Mouse (Mus musculus) megakaryocyte, embryonic 14.5 days (primary cell): ENCODE measurements around the gene Cped1. TPM values are rescaled to one million over a fixed set of nuclear protein-coding genes. Genes with fewer than 3 reads are reported as not detected.

ENCODE experiments used
- H3K27me3 ChIP-seq: replicated peaks from 2 replicates; pipeline ENCODE3; 2012; ENCODE audit warnings: inconsistent platforms
- H3K36me3 ChIP-seq: replicated peaks from 2 replicates; pipeline ENCODE3; 2012; ENCODE audit warnings: low read length, inconsistent platforms, mixed read lengths
- H3K4me1 ChIP-seq: 2 replicates; pipeline ENCODE4 v1.6.1; 2012; ENCODE audit warnings: inconsistent platforms
- H3K4me3 ChIP-seq: replicated peaks from 2 replicates; pipeline ENCODE3; 2012; ENCODE audit warnings: moderate library complexity, mild to moderate bottlenecking, inconsistent platforms
- H3K9me3 ChIP-seq: 2 replicates; pipeline ENCODE4 v1.6.1; 2012; ENCODE audit warnings: inconsistent platforms
- FLI1 ChIP-seq: IDR thresholded peaks from 2 replicates; pipeline ENCODE4 v1.6.1; 2012; ENCODE audit warnings: low read length, inconsistent platforms, mixed read lengths
- GATA1 ChIP-seq: IDR thresholded peaks from 3 replicates; pipeline ENCODE4 v1.6.1; 2012; ENCODE audit warnings: mixed read lengths, low read length, inconsistent platforms, borderline replicate concordance
- polyA plus RNA-seq: library from polyadenylated mRNA; stranded (reverse); fragments of >175 nt; gene quantifications from 2 replicates; pipeline ENCODE4 v1.2.3, GENCODE M21; 2012; ENCODE audit warnings: low replicate concordance; ENCODE audit not compliant: insufficient read depth

Gene Cped1
- polyA plus RNA-seq, 1 experiment: 0.17 TPM

- peaks cover 1% of the 10 kb centered on the region for H3K27me3 ChIP-seq
- H3K4me1 ChIP-seq: no peaks in the 10 kb centered on the region
- H3K9me3 ChIP-seq: no peaks in the 10 kb centered on the region
- TF ChIP-seq FLI1: no peak
- no peak for TF ChIP-seq GATA1
- no peaks in the 10 kb centered on the region for H3K36me3 ChIP-seq
- H3K4me3 ChIP-seq: no peak overlapping the region
These were observed 87.0 kb downstream of the Cped1 start for GRCm38 (mm10) chr6:22072737-22073136.

- Histone ChIP-seq H3K36me3 (no peaks in the 10 kb centered on the region), H3K9me3 (no peaks in the 10 kb centered on the region), H3K4me3 (no peak overlapping the region), H3K4me1 (no peaks in the 10 kb centered on the region), H3K27me3 (peaks cover 1% of the 10 kb centered on the region)
- TF ChIP-seq GATA1 (no peak), FLI1 (no peak)
These were observed 88.7 kb downstream of the Cped1 start for GRCm38 (mm10) chr6:22074232-22075083.

DNA sequence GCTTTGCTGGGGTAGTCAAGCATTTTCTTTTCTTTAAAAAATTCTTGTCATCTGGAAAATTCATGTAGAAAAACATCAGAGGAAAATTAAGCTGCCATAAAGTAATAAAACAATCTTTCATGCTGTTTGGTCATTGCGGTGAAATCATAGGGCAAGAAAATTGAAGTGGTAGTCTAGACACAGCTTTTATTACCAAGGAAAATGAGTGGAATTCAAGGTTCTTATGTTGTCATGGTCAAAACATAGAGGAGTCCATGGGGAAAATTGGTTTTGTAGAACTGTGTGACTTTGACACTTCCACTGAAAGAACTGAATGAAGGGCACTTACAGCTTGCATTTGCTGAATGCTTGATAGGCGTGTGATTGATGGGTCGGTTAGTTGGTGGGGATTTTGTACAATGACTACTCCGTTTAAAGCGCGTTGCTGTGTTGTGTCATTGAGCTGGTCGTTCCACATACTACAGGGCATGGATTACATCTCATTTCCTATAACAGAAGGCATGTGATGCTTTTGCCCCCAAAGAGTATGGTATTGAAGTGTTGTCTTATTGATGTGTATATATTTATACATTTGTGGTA is 93.1 kb downstream of the Cped1 start:
- H3K9me3 ChIP-seq: no peaks in the 10 kb centered on the region
- H3K27me3 ChIP-seq: no peaks in the 10 kb centered on the region
- TF ChIP-seq FLI1 (no peak), GATA1 (no peak)
- no peaks in the 10 kb centered on the region for H3K4me1 ChIP-seq
- no peaks in the 10 kb centered on the region for H3K36me3 ChIP-seq
- H3K4me3 ChIP-seq: no peak overlapping the region

DNA sequence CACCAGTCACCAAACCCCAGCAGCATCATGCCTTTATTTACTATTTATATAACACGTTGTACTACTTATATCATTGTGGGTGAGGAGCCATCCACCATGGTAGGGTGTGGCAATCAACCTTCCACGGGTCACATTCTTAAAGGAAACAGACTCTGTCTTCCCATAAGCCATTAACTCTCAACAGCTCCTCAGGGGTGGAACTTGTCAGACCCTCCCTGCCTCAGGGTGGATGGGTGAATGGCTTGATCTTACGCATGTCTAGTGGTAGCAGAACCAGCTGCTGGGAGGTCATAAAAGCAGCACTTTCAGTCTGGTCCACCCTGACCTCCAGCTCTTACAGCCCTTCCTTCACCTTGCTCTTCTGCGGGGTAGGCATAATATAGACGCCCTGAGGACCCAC is 100.3 kb downstream of the Cped1 start:
- Histone ChIP-seq H3K9me3 (no peaks in the 10 kb centered on the region), H3K4me1 (no peaks in the 10 kb centered on the region), H3K4me3 (no peak overlapping the region), H3K27me3 (peaks cover 2% of the 10 kb centered on the region), H3K36me3 (no peaks in the 10 kb centered on the region)
- TF ChIP-seq FLI1 (no peak), GATA1 (no peak)

DNA sequence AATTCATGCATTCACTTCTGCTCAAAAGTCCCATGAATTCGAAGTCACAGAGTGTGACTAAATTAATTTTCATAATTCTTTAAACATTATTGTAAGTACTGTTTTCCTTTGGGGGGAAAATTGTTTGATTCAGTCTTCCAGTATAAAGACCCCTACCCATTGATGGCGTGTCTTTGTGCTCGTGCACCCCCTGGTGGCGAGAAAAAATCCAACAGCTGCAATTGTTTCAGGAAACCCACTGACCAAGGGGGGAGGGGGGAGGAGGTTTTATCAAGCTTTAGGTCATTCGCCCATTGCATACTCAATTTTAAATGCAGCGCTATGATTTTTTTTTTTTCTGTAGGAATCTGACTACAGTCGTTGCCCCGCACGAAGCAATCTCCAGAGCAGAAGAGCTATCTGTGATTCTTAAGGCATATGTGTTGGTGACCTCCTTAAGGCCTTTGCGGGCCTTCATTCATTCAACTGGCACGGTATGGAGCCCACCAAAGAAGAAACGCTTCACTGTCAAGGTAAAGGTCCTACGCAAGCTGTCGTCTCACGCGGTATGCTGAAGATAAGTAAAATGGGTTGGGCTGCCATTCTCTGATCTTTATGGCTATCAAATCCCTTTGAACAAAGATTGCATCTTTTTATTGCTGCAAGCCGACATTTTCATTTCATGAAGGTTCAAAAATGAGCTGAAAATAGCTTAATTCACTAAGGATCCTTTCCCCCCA is 102.8 kb downstream of the Cped1 start:
- no peaks in the 10 kb centered on the region for H3K9me3 ChIP-seq
- no peaks in the 10 kb centered on the region for H3K36me3 ChIP-seq
- H3K4me3 ChIP-seq: no peak overlapping the region
- peaks cover 2% of the 10 kb centered on the region for H3K27me3 ChIP-seq
- H3K4me1 ChIP-seq: no peaks in the 10 kb centered on the region
- TF ChIP-seq GATA1 (no peak), FLI1 (no peak)

DNA sequence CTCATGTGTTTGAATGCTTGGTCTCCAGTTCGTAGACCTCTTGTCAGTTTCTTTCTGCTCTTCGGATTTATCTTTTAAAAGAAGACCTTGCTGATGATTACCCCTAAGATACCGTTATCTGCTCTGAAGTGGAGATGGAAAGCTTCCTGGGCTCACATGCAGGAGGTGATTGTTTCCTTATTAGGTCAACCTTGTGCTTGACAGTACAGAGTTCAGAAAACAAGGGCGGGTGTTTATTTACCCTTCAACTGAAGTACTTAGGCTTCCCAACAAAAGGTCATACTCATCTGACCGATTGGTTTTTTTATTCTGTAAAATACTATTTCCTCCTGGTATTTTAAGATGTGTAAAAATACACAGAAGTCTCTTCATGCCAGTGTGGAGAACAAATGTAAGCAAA is 106.1 kb downstream of the Cped1 start:
- no peak for TF ChIP-seq GATA1
- no peak for TF ChIP-seq FLI1
- H3K27me3 ChIP-seq: no peaks in the 10 kb centered on the region

DNA sequence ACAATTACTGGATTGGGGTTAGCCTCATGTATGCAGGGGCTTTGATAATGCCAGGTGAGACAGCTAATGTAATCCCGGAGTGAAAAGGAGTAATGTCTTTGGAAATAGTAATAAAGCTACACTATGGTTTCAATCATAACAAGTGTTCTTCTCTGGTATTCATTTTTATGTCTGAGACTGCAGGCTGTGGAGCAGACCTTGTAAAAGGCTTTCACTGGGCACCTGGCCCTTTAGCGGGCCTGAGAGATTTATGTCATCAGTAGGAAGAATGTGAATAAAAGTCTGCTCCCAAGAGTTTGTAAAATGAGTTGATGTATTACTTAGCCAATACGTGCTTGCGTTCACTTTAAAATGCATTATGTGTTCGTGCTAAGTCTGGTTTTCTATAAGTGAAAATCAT is 108.1 kb downstream of the Cped1 start:
- no peaks in the 10 kb centered on the region for H3K36me3 ChIP-seq
- H3K9me3 ChIP-seq: no peaks in the 10 kb centered on the region
- no peaks in the 10 kb centered on the region for H3K27me3 ChIP-seq
- TF ChIP-seq FLI1: no peak
- no peak for TF ChIP-seq GATA1
- H3K4me1 ChIP-seq: no peaks in the 10 kb centered on the region
- no peak overlapping the region for H3K4me3 ChIP-seq

More for the DNA sequence above, 106.1 kb downstream of the Cped1 start:
- Histone ChIP-seq H3K4me3 (no peak overlapping the region), H3K4me1 (no peaks in the 10 kb centered on the region), H3K36me3 (no peaks in the 10 kb centered on the region), H3K9me3 (no peaks in the 10 kb centered on the region)

DNA sequence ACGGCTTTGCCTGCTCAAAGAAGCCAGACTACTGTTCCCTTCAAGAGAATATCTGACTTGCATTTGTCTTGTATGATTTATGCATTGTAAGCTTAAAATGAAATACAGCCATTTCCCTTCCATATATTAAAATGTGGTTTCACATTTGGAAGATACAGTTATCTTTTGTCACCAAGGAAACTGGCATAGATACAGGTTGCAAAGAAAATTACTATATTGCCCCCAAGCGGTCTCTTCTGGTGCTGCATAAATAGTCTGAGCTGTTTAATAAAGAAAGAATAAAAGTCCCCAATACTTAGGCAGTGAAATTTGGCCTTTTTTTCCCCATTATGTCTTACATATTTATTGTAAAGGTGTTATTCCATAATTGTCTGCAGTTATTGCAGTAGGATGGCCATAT is 112.0 kb downstream of the Cped1 start:
- Histone ChIP-seq H3K36me3 (no peaks in the 10 kb centered on the region), H3K9me3 (no peaks in the 10 kb centered on the region), H3K4me1 (no peaks in the 10 kb centered on the region), H3K4me3 (no peak overlapping the region), H3K27me3 (peaks cover 3% of the 10 kb centered on the region)
- TF ChIP-seq GATA1: no peak
- no peak for TF ChIP-seq FLI1

- Histone ChIP-seq H3K4me1 (no peaks in the 10 kb centered on the region), H3K27me3 (peaks cover 3% of the 10 kb centered on the region), H3K9me3 (no peaks in the 10 kb centered on the region), H3K36me3 (no peaks in the 10 kb centered on the region), H3K4me3 (no peak overlapping the region)
- TF ChIP-seq FLI1 (no peak), GATA1 (no peak)
These were observed 114.1 kb downstream of the Cped1 start for GRCm38 (mm10) chr6:22099832-22100231.

- Histone ChIP-seq H3K27me3 (peaks cover 3% of the 10 kb centered on the region), H3K9me3 (no peaks in the 10 kb centered on the region), H3K36me3 (no peaks in the 10 kb centered on the region), H3K4me3 (no peak overlapping the region), H3K4me1 (no peaks in the 10 kb centered on the region)
- TF ChIP-seq FLI1 (no peak), GATA1 (no peak)
These were observed 116.2 kb downstream of the Cped1 start for GRCm38 (mm10) chr6:22101939-22102338.
